17 mouse cellular contexts compared by ENCODE assay signal in genomic region chr5:142417104-142417503, GRCm38 (mm10). TPM values are rescaled to one million over a fixed set of nuclear protein-coding genes. Genes with fewer than 3 reads are reported as not detected.
DNase-seq lines count a peak whose midpoint lies in the region; ATAC-seq lines count a peak whose summit lies in the region.
"Had no signal": no experiment of that assay in that cellular context is flagged by ENCODE, and none has a peak within 500 bp of the region (broad histone marks: within the 10 kb centered on the region; RNA-seq: fewer than 3 reads in every experiment).

No protein-coding gene starts in this region.

- H3K9me3 ChIP-seq in kidney, embryonic 15.5 days (replicated peaks): no peaks in the 10 kb centered on the region
- no peaks in the 10 kb centered on the region for H3K9me3 ChIP-seq in liver, embryonic 13.5 days (replicated peaks)
- no peaks in the 10 kb centered on the region for H3K9me3 ChIP-seq in forebrain, embryonic 15.5 days
- H3K9me3 ChIP-seq: heart, embryonic 15.5 days; limb, embryonic 13.5 days; midbrain, embryonic 15.5 days had no signal

- H3K27ac ChIP-seq in kidney, embryonic 15.5 days: peak overlapping the region; percentile 23; the same call in 1 of the 2 replicates
- H3K27ac ChIP-seq in liver, embryonic 13.5 days: peak overlapping the region; percentile 68
- H3K27ac ChIP-seq in forebrain, embryonic 15.5 days (replicated peaks): no peak overlapping the region
- H3K27ac ChIP-seq: hindbrain, embryonic 14.5 days; macrophage had no signal

- H3K4me2 ChIP-seq in kidney, embryonic 15.5 days: 0 out of 2 replicates have a peak overlapping the region, but pooled peaks have one; percentile 7
- no peak overlapping the region for H3K4me2 ChIP-seq in liver, embryonic 13.5 days
- H3K4me2 ChIP-seq in forebrain, embryonic 15.5 days (replicated peaks): no peak overlapping the region
- H3K4me2 ChIP-seq: hindbrain, embryonic 14.5 days; limb, embryonic 13.5 days; midbrain, embryonic 15.5 days had no signal

- H3K4me1 ChIP-seq in kidney, embryonic 15.5 days: peaks cover 64% of the 10 kb centered on the region
- peaks cover 69% of the 10 kb centered on the region for H3K4me1 ChIP-seq in liver, embryonic 13.5 days (replicated peaks)
- peaks cover 17% of the 10 kb centered on the region for H3K4me1 ChIP-seq in forebrain, embryonic 15.5 days

- H3K9ac ChIP-seq in kidney, embryonic 15.5 days: no peak overlapping the region
- H3K9ac ChIP-seq in liver, embryonic 13.5 days: no peak overlapping the region
- no peak overlapping the region for H3K9ac ChIP-seq in forebrain, embryonic 15.5 days (replicated peaks)
- H3K9ac ChIP-seq: heart, embryonic 15.5 days; hindbrain, embryonic 14.5 days; limb, embryonic 13.5 days; midbrain, embryonic 15.5 days had no signal

- H3K27me3 ChIP-seq in kidney, embryonic 15.5 days: no peaks in the 10 kb centered on the region
- no peaks in the 10 kb centered on the region for H3K27me3 ChIP-seq in liver, embryonic 13.5 days
- H3K27me3 ChIP-seq in forebrain, embryonic 15.5 days: no peaks in the 10 kb centered on the region
- H3K27me3 ChIP-seq: heart, embryonic 15.5 days; limb, embryonic 13.5 days; midbrain, embryonic 15.5 days had no signal

- peaks cover 29% of the 10 kb centered on the region for H3K36me3 ChIP-seq in kidney, embryonic 15.5 days
- peaks cover 14% of the 10 kb centered on the region for H3K36me3 ChIP-seq in liver, embryonic 13.5 days
- H3K36me3 ChIP-seq in forebrain, embryonic 15.5 days: no peaks in the 10 kb centered on the region
- H3K36me3 ChIP-seq: heart, embryonic 15.5 days; midbrain, embryonic 15.5 days had no signal

- no peak for DNase-seq in kidney, postnatal 10 days
- peak; percentile 47 for DNase-seq in thymus, postnatal 14 days
- no peak for DNase-seq in thymus, adult 18-20 months
- DNase-seq in liver, embryonic 13.5 days: no peak
- DNase-seq in cerebellum, adult 11-12 months: no peak
- DNase-seq: adrenal gland, adult 2 months; cerebellum, adult 9-10 months; gastrocnemius, postnatal 25 days had no signal

- H3K4me3 ChIP-seq in kidney, embryonic 15.5 days (replicated peaks): no peak overlapping the region
- no peak overlapping the region for H3K4me3 ChIP-seq in liver, embryonic 13.5 days (replicated peaks)
- no peak overlapping the region for H3K4me3 ChIP-seq in forebrain, embryonic 15.5 days
- H3K4me3 ChIP-seq: erythroblast, embryonic 14.5 days; heart, embryonic 15.5 days; left cerebral cortex, adult 2 months; limb, embryonic 13.5 days; midbrain, embryonic 15.5 days had no signal

- peak; percentile 24 for ATAC-seq in kidney, embryonic 15.5 days (replicated peaks; ENCODE audit: low FRiP score)
- no peak for ATAC-seq in liver, embryonic 13.5 days (ENCODE audit: low read depth)
- ATAC-seq in forebrain, embryonic 15.5 days (replicated peaks): no peak
- ATAC-seq: midbrain, embryonic 15.5 days had no signal

- WGBS in kidney, embryonic 15.5 days: 58% methylated on average over 3 of the region's 3 CpGs
- 53% methylated on average over 3 of the region's 3 CpGs for whole genome bisulfite sequencing in liver, embryonic 13.5 days (ENCODE audit: insufficient replicate concordance)
- 75% methylated on average over 3 of the region's 3 CpGs for WGBS in forebrain, embryonic 15.5 days

RNA-seq across cellular contexts. Expression of gene Foxk1, which starts 15.8 kb away (rescaled TPM):
- polyA plus RNA-seq in kidney, embryonic 15.5 days (2015; fragmentation: Nextera tagmentation; extraction: Ambion mirVana): 6.4 and 7.7 TPM in 2 replicates
- polyA plus RNA-seq in liver, embryonic 13.5 days (2015; fragmentation: Nextera tagmentation; extraction: Ambion mirVana): 1.7 and 1.8 TPM in 2 replicates
- 3.9 TPM in 2 replicates for polyA plus RNA-seq in forebrain, embryonic 15.5 days (2015; fragmentation: Nextera tagmentation; extraction: Ambion mirVana)

RNA-seq across cellular contexts. Expression of gene Ap5z1, which starts 46.6 kb away (rescaled TPM):
- polyA plus RNA-seq in kidney, embryonic 15.5 days (2015; fragmentation: Nextera tagmentation; extraction: Ambion mirVana): 10.2 and 12.9 TPM in 2 replicates
- 4.5 and 5.0 TPM in 2 replicates for polyA plus RNA-seq in liver, embryonic 13.5 days (2015; fragmentation: Nextera tagmentation; extraction: Ambion mirVana)
- polyA plus RNA-seq in forebrain, embryonic 15.5 days (2015; fragmentation: Nextera tagmentation; extraction: Ambion mirVana): 15.0 and 15.1 TPM in 2 replicates
